Mouse (Mus musculus) limb, embryonic 13.5 days (tissue): ENCODE measurements around the gene Dnajc13. TPM values are rescaled to one million over a fixed set of nuclear protein-coding genes. Genes with fewer than 3 reads are reported as not detected.

ENCODE experiments used
- ATAC-seq: fragments of 200-750 bp; cut with Nextera tagmentation; 2 replicates; pipeline ENCODE4 v1.8.0; 2017; ENCODE audit warnings: low read depth, moderate number of reproducible peaks, moderate TSS enrichment; ENCODE audit not compliant: low FRiP score
- H3K27ac ChIP-seq: fragments of 300-500 bp; sonication (generic); 2 replicates; pipeline ENCODE4 v1.5.1; 2015; ENCODE audit warnings: inconsistent platforms, mild to moderate bottlenecking, moderate library complexity
- H3K27me3 ChIP-seq: fragments of 300-500 bp; sonication (generic); 2 replicates; pipeline ENCODE4 v1.6.1; 2015; ENCODE audit warnings: mild to moderate bottlenecking, inconsistent platforms
- H3K36me3 ChIP-seq: fragments of 300-500 bp; sonication (generic); 2 replicates; pipeline ENCODE4 v1.6.1; 2015; ENCODE audit warnings: inconsistent platforms, mild to moderate bottlenecking, moderate library complexity
- H3K4me1 ChIP-seq: fragments of 300-500 bp; sonication (generic); 2 replicates; pipeline ENCODE4 v1.6.1; 2015; ENCODE audit warnings: inconsistent platforms
- H3K4me2 ChIP-seq: fragments of 300-500 bp; sonication (generic); replicated peaks from 2 replicates; pipeline ENCODE4 v1.6.1; 2015; ENCODE audit warnings: inconsistent platforms, mild to moderate bottlenecking, moderate library complexity
- H3K4me3 ChIP-seq: fragments of 300-500 bp; sonication (generic); 2 replicates; pipeline ENCODE4 v1.5.1; 2015; ENCODE audit warnings: moderate library complexity, mild to moderate bottlenecking, inconsistent platforms
- H3K9ac ChIP-seq: fragments of 300-500 bp; sonication (generic); 2 replicates; pipeline ENCODE4 v1.6.1; 2015; ENCODE audit warnings: mild to moderate bottlenecking, inconsistent platforms
- H3K9me3 ChIP-seq: fragments of 300-500 bp; sonication (generic); 2 replicates; pipeline ENCODE4 v1.6.1; 2016; ENCODE audit warnings: inconsistent platforms
- WGBS: fragments of 180-500 bp; shearing (Covaris S2); methylation state at CpG from one replicate; pipeline ENCODE4 v1.1.7; 2015; 5-methylcytosine and 5-hydroxymethylcytosine counted together
- polyA plus RNA-seq: library from polyadenylated mRNA; unstranded; fragments of >200 nt; fragmentation: Nextera tagmentation; extraction: Ambion mirVana; gene quantifications from 2 replicates; pipeline ENCODE4 v1.2.1, GENCODE M21; 2015

Gene Dnajc13
- polyA plus RNA-seq, 1 experiment from 2014 or later, result 18.5 TPM

GRCm38 (mm10) chr9:104101458-104101857 is 161.3 kb downstream of the Dnajc13 start:
- 36% methylated on average over 3 of the region's 3 CpGs for WGBS
- ATAC-seq, result no peak
- peaks cover 10% of the 10 kb centered on the region for H3K4me1 ChIP-seq
- H3K27me3 ChIP-seq, result no peaks in the 10 kb centered on the region
- 0 out of 2 replicates have a peak, but pooled peaks cover 4% of the 10 kb centered on the region for H3K36me3 ChIP-seq
- H3K4me3 ChIP-seq, result no peak overlapping the region
- H3K27ac ChIP-seq, result no peak overlapping the region
- no peak overlapping the region for H3K9ac ChIP-seq
- no peaks in the 10 kb centered on the region for H3K9me3 ChIP-seq
- H3K4me2 ChIP-seq, result no peak overlapping the region

Other genes with a start within 250 kb of the Dnajc13 start
- gene Gm28305, start 222.3 kb downstream of the Dnajc13 start, polyA plus RNA-seq, result not detected in 2 replicates
- gene Uba5, start 199.8 kb downstream of the Dnajc13 start, polyA plus RNA-seq, result 67.4 and 71.5 TPM in 2 replicates
- 9.2 and 10.2 TPM in 2 replicates for gene Acad11, start 199.6 kb downstream of the Dnajc13 start, polyA plus RNA-seq
- 1.4 and 1.5 TPM in 2 replicates for gene Ackr4, start 136.0 kb downstream of the Dnajc13 start, polyA plus RNA-seq
- gene Acpp, start 74.8 kb upstream of the Dnajc13 start, polyA plus RNA-seq, result 1.3 TPM in 2 replicates